Mouse (Mus musculus): ENCODE data around the gene Rftn1.
A peak's percentile ranks its signal among the peaks of the same experiment; 100 is the strongest.
"Not testable (repeated sequence)": the region's sequence is repeated elsewhere in the genome, so short reads cannot be mapped to it uniquely, and the experiment has no call there.

Gene Rftn1

GRCm38 (mm10) chr17:50127045-50127813 is 63.2 kb downstream of the Rftn1 start:
- DNase-seq (ENCODE audit: low read depth), result no peak

GRCm38 (mm10) chr17:50126545-50126944 is 63.9 kb downstream of the Rftn1 start:
- DNase-seq (ENCODE audit: low read depth), result no peak

GRCm38 (mm10) chr17:50125900-50126299 is 64.6 kb downstream of the Rftn1 start:
- DNase-seq (ENCODE audit: low read depth), result no peak

- DNase-seq (ENCODE audit: low read depth), result no peak
Observed at GRCm38 (mm10) chr17:50125245-50125798, 65.2 kb downstream of the Rftn1 start.

GRCm38 (mm10) chr17:50124708-50125107 is 65.8 kb downstream of the Rftn1 start:
- no peak for DNase-seq (ENCODE audit: low read depth)

GRCm38 (mm10) chr17:50122555-50122954 is 67.9 kb downstream of the Rftn1 start:
- DNase-seq (ENCODE audit: low read depth), result no peak

GRCm38 (mm10) chr17:50120098-50120497 is 70.4 kb downstream of the Rftn1 start:
- DNase-seq (ENCODE audit: low read depth), result no peak

- DNase-seq (ENCODE audit: low read depth), result no peak
Observed at GRCm38 (mm10) chr17:50117461-50117860, 73.0 kb downstream of the Rftn1 start.

GRCm38 (mm10) chr17:50116980-50117379 is 73.5 kb downstream of the Rftn1 start:
- DNase-seq (ENCODE audit: low read depth), result no peak

GRCm38 (mm10) chr17:50116401-50116800 is 74.1 kb downstream of the Rftn1 start:
- DNase-seq (ENCODE audit: low read depth), result not testable (repeated sequence)

- DNase-seq (ENCODE audit: low read depth), result not testable (repeated sequence)
Observed at GRCm38 (mm10) chr17:50115716-50116115, 74.8 kb downstream of the Rftn1 start.

- no peak for DNase-seq (ENCODE audit: low read depth)
Observed at GRCm38 (mm10) chr17:50114659-50115058, 75.8 kb downstream of the Rftn1 start.

GRCm38 (mm10) chr17:50110650-50111415 is 79.6 kb downstream of the Rftn1 start:
- DNase-seq (ENCODE audit: low read depth), result no peak

GRCm38 (mm10) chr17:50106811-50107210 is 83.7 kb downstream of the Rftn1 start:
- no peak for DNase-seq (ENCODE audit: low read depth)

GRCm38 (mm10) chr17:50104131-50104530 is 86.3 kb downstream of the Rftn1 start:
- no peak for DNase-seq (ENCODE audit: low read depth)

- DNase-seq (ENCODE audit: low read depth), result no peak
Observed at GRCm38 (mm10) chr17:50101416-50101815, 89.1 kb downstream of the Rftn1 start.

- DNase-seq (ENCODE audit: low read depth), result no peak
Observed at GRCm38 (mm10) chr17:50100070-50100469, 90.4 kb downstream of the Rftn1 start.

GRCm38 (mm10) chr17:50099378-50099777 is 91.1 kb downstream of the Rftn1 start:
- DNase-seq (ENCODE audit: low read depth), result no peak

- no peak for DNase-seq (ENCODE audit: low read depth)
Observed at GRCm38 (mm10) chr17:50098297-50098696, 92.2 kb downstream of the Rftn1 start.

GRCm38 (mm10) chr17:50097831-50098230 is 92.6 kb downstream of the Rftn1 start:
- peak; percentile 15 for DNase-seq (ENCODE audit: low read depth)

GRCm38 (mm10) chr17:50096305-50096704 is 94.2 kb downstream of the Rftn1 start:
- no peak for DNase-seq (ENCODE audit: low read depth)

- no peak for DNase-seq (ENCODE audit: low read depth)
Observed at GRCm38 (mm10) chr17:50094596-50094995, 95.9 kb downstream of the Rftn1 start.

GRCm38 (mm10) chr17:50094077-50094476 is 96.4 kb downstream of the Rftn1 start:
- peak; percentile 85 for DNase-seq (ENCODE audit: low read depth)
